Mouse (Mus musculus) stomach, postnatal 0 days (tissue): ENCODE measurements around the gene Terf2ip.

Source experiments
- CTCF ChIP-seq: IDR thresholded peaks from 2 replicates; pipeline ENCODE4 v1.5.1; 2016; ENCODE audit warnings: antibody characterized with exemption, low read depth, mild to moderate bottlenecking, moderate library complexity
- EP300 ChIP-seq: optimal IDR thresholded peaks from 2 replicates; pipeline ENCODE3; 2016; ENCODE audit warnings: antibody characterized with exemption

DNA sequence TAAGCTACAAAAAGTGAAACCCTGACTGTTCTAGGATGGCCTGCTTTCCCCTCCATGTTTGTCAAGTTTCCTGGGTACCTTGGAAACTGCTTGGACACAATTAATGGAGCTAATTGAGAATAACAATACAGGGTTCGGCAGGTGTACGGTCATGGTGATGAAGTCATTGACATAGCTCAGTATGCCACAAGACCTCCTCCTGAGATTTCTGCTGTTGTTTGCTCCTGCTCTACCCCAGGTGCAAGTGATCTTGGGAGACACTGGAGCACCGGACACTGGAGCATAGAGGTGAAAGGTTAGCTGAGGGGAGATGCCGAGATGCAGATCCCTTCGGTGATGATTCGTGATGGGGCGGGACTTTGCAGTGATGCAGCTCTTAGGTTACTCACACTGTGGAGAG is 21.9 kb downstream of the Terf2ip start:
- TF ChIP-seq CTCF (no peak), EP300 (no peak)
